Mouse (Mus musculus) heart, postnatal 0 days (tissue): ENCODE results near the gene Neb.

ENCODE experiments used
- CTCF ChIP-seq: IDR thresholded peaks from 2 replicates; pipeline ENCODE4 v1.5.1; 2016; ENCODE audit warnings: antibody characterized with exemption, control low read depth, low read depth
- EP300 ChIP-seq: IDR thresholded peaks from 2 replicates; pipeline ENCODE4 v1.6.1; 2016; ENCODE audit warnings: antibody characterized with exemption, low read depth

DNA sequence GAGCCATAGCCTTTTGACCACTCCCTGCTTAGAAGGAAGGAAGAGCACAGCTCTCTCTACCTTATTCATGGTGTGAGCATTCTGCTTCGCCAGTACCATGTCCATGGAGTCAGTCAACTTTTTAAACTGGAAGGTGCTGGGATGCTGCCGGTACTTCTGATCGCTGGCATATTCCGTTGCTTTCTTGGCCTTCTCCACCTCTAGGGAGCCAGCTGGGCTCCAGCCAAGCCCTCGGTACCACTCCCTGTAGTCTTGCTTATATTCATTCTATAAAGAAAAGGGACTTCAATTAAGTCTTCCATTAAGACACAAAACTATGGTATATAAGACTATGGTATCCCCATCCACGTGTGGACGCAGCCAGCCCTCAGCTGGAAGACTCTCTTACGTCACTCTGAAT is 107.4 kb downstream of the Neb start:
- no peak for TF ChIP-seq CTCF
- TF ChIP-seq EP300 = no peak
